Mouse (Mus musculus) gonadal fat pad, adult 2 months (tissue): ENCODE data around the gene 2410004B18Rik. TPM values are rescaled to one million over a fixed set of nuclear protein-coding genes. Genes with fewer than 3 reads are reported as not detected.

ENCODE experiments used
- DNase-seq: peaks from one replicate; pipeline ENCODE4 v3.0.0-alpha.2; 2012; ENCODE audit warnings: low read depth
- polyA plus RNA-seq: library from polyadenylated mRNA; depleted of rRNA; stranded (reverse); fragments of >200 nt; gene quantifications from 2 replicates; pipeline ENCODE4 v1.2.3, GENCODE M21; 2012

2410004B18Rik gene
- polyA plus RNA-seq, 1 experiment, result 6.7 TPM

DNA sequence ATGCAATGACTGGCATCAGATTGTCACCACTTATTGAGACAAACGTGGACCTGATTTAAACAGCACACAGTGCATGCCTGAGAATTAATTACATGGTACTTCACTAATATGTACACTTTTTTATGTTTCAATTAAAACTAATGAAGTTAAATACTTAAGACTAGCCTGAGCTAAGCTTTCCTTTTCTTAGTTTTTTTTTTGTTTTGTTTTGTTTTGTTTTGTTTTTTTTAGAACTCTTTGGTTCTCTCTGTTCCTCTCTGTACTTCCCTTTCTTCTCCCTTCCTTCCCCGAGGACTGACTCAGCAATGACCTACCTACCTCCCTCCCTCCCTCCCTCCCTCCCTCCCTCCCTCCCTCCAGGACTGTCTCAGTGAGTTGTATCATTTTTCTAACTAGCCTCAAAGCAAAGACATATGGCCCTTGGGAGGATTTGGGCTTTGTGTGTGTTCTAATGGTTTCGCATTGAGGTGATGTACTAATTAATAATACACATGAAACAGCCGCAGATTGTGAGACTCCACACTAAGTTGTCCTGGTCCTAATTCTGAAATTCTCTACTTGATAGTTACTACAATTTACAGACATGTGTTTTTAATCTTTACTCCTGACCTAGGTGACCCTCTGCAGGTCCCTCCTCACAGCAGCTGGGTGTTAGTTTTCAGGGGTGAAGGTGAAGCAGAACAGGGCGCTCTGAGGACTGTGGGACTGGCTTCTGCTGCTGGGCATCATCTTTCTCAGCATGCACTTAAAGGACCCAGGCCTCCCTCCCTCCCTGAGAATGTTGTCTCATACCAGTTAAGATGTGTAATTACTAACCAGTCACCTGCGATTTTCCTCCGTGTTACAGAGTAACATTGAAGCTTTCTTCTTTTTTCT, 8.1 kb upstream of the 2410004B18Rik start:
- DNase-seq, result no peak

DNA sequence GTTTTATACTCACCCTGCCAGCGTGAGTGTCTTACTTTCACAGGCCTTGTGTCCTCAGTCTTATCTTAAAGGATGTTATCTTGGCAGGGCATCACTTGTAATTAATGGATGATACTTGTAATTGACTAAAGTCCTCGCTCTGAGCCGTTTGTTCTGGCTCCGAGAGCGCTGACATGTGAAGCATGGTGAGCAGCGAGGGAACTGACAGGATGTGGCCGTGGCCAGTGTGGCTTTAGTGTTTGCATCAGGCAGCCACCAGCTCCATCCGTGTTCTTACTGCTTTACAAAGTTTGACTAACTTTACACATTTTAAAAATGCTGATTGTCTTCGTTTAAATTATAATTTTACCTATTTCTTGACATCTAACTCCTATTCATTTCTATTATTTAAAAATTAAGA, 4.0 kb upstream of the 2410004B18Rik start:
- no peak for DNase-seq

GRCm38 (mm10) chr3:145938405-145939349, 863 bp downstream of the 2410004B18Rik start:
- no peak for DNase-seq

DNA sequence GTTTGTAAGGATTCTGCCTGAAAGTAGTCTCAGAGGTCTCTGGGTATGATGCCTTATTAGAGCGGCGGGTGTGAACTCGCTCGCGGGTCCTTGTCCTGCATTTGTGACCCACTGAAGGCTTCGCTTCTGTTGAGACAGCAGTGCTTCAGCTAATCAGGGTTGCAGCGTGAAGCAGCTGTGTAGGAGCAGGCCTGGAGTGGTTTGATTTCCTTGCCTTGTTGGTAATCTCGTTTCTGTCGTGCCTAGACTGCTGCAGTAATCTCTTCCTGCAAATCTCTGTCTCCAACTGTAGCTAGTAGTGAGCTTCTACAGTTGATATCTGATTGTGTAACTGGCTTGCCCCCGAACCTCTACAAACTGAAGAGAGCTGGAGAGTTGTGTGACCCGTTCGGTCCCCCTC, 1.6 kb downstream of the 2410004B18Rik start:
- no peak for DNase-seq

DNA sequence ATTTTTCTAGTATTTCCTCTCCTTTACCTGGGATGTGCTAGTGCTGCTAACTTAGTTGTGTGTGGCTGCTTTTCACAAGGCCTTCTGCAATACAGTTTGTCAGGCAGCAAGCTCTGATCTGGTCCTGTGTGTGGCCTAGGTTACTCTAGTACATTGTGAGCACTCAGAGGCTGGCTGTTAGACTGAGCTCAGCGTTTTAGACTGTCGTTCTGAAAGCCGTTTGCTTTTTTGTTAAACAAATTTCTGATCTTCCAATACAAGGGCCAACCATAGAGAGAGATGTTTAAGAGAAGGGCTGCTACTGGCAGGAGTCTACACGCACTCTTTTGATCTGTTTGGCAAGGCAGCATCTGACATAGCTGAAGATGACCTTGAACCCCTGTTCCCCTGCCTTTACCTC, 2.2 kb downstream of the 2410004B18Rik start:
- no peak for DNase-seq

GRCm38 (mm10) chr3:145941971-145942370, 4.2 kb downstream of the 2410004B18Rik start:
- DNase-seq, result no peak

DNA sequence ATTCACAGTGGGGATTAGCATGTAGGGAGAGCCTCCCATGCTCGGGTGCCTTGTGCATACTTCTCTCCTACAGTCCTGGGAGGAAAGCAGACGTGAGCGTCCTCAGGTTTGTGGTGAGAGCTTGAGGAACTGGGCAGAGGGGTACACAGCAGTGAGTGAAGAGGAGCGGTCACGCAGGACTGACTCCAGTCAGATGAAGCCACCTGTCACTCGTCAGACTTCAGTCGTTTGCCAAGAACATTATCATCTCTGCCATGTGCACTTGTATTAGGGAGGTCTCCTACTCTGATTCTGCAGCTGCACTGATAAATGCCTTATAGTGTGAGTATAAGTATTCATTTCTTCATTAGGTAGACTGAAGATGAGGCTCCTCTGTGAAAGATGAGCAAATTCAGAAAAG, 6.5 kb downstream of the 2410004B18Rik start:
- no peak for DNase-seq

GRCm38 (mm10) chr3:145945904-145946303, 8.1 kb downstream of the 2410004B18Rik start:
- no peak for DNase-seq

DNA sequence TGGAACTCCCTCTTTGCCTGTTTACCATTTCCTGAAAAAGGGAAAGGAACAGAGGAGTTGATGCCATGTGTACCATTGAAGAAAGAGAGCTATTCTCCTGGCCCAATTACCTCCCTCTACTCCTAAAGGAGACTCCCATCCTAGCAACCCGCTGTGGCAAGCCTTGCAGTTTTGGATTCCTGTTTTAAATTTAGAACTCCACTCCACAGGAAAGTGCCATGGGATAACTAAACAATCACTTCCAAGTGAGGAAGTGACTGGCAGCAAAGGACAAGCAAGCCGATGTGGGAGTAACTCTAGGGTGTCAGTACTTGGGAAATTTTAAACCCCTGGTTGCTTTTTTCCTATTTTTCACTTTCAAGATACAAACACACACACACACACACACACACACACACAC, 8.8 kb downstream of the 2410004B18Rik start:
- DNase-seq, result no peak

DNA sequence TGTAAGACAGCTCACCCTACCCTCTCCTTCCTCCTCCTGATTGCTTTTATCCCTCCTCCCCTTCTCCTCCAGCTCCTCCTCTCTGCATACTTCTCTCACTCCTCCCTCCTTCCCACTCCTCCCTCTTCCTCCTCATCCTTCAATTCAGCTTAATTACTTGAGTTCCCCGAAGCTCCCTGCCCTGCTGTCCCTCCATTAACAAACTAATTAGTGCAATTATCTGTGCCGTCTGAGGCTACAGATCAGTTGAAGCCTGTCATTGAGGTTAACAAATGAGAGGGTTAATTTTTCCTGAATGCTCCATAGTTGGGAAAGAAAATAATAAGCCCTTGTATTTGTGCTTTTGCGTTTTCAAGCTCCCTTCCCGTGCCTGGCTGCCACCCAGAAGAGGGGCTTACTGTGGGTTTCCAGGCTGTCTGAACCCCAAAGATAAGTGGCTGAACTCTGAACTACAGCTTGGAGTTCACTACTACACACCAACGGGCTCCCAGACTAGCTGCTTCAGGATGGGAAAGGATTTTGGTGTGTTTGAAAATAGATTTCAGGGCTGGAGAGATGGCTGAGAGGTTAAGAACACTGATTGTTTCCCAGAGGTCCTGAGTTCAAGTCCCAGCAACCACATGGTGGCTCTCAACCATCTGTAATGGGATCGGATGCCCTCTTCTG, 9.9 kb downstream of the 2410004B18Rik start:
- no peak for DNase-seq

- DNase-seq, result no peak
Observed at GRCm38 (mm10) chr3:145950034-145950814, 12.4 kb downstream of the 2410004B18Rik start.

DNA sequence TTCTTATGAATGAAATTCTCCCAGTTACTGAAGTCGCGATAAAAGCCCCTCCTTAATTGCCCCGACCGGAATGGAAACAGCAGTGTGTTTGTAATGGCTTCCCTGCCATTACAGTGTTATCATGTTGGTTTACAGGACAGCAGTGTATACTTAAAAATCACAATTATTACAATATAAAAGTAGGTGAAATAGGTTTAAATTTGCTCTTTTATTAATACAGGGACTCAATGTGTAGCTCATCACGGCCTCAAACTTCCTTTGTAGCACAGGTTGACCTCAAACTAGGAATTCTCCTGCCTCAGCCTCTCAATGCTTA, 13.0 kb downstream of the 2410004B18Rik start:
- no peak for DNase-seq

DNA sequence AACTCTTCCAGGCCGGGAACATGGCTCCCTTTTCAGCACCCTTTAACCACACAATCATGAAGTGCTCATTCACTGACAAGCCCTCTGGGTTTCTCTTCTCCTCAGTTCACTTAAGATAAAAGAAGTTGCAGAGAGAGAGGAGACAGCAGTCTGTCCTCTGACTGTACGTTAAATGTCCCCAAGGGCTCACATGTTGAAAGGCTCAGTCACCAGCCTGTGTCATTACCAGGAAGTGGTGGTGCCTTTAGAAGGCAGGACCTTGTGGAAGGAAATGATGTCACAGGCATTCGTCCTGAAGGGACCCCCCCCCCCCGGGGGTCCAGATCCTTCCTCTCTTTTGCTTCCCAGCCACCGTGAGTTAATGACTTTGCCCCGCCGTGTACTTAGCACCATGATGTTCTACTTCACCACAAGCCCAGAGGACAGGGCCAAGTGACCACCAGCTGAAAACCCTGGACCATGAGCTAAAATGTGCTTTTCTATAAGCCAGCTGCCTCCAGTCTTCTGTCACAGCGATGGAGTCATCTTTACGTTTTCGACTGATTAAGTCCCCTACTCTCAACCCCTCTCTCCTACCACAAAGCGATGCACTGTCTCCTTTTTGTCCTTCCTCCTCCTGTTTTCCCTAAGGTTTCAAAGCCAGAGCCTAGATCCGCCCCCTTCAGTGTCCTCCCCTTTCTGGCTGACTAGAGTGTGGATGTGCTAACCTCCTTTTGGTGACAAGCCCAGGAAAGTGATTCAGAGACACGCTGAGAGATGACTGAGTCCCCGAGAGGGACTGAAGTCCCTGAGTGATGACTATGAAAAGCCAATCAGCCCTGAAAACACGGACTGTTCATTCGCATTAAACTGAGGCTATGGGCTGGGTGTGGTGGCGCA, 13.7 kb downstream of the 2410004B18Rik start:
- DNase-seq, result no peak

GRCm38 (mm10) chr3:145952945-145953344, 15.1 kb downstream of the 2410004B18Rik start:
- no peak for DNase-seq

DNA sequence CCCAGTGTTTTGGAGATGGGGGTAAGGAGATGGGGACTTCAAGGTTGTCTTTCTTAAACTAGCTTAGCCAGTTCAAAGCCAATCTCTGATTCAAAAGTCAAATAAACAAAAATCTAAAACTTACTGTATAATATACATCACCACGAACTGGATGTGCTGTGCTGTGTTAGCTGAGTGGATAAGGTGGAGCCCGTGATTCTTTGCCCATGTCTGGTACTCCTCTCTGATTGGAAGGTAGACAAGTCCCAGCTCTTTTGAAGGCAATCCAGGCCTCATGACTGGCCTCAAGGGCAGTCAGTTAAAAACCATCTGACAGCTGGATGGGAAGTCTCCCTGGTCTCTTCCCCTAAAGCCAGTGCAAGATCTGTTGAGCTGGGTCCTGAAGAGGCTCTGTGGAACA, 15.6 kb downstream of the 2410004B18Rik start:
- no peak for DNase-seq

DNA sequence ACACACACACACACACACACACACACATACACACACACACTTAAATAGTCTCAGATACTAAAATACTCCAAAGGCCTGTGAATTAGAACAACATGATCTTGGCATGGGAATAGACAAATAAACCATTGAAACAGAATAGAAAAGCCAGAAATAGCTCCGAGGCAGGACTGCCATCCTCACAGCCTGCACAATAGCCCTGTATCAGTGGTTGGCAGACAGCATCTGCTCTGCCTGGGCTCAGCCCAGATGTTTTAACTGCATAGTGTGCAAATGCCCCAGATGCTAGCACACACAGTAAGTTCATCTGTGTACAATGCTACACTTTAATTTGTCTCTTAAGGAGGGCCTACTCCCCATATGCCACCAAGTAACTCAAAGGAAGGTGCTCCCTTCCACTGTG, 22.0 kb downstream of the 2410004B18Rik start:
- no peak for DNase-seq

DNA sequence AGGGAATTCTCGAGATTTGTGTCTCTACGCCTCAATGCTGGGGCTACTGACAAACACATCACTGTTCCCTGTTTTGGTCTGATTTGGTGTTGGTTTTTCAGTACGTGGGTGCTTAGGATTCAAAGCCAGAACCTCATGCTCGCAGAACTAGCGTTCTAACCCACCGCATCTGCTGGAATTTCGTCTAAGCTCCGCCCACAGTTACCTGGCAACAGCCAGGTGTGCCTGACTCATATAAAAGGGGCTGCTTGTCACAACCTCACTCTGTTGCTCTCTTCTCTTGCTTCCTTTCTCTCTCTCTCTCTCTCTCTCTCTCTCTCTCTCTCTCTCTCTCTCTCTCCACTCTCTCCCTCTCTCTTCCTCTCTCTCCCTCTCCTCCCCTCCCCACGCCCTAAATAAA, 24.6 kb downstream of the 2410004B18Rik start:
- DNase-seq, result no peak

DNA sequence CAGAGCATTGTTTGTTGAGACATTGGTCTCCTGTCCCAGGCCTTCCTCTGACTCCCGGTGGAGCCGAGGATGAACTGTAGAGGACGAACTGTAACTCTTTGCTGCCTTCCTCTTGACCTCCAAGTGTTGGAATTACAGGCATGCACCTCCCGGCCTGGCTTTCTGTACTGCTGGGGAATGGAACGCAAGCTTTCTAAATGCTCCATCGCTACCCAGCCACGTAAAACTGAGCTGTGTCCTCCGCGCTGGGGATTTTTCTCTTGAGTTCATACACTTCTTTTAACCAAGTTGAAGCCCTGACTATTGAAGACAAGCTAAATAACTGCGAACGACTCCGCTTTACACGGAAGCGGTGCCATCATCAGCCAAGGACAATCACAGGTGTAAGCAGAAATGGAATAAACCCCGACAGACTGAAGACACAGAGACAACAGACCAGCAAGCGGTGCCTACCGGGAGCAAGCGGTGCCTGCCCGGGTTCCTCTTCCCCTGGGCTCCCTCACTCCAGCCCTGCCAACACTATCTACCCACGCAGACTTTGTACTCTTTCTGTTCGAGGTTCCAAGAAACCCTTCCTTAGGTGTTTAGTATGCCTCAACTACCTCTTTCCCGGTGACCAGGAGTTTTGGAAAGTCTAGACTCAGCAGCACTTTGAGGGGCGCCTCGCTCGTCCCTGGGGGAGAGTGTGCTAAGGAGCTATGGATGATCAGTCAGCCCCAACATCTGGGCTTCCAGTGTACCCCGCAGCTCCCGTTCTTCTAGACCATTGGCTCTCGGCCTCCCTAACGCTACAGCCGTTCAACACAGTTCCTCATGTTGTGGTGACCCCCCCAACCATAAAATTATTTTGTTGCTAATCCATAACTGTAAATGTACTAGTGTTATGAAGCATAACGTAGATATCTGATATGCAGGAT, 25.5 kb downstream of the 2410004B18Rik start:
- DNase-seq, result no peak

DNA sequence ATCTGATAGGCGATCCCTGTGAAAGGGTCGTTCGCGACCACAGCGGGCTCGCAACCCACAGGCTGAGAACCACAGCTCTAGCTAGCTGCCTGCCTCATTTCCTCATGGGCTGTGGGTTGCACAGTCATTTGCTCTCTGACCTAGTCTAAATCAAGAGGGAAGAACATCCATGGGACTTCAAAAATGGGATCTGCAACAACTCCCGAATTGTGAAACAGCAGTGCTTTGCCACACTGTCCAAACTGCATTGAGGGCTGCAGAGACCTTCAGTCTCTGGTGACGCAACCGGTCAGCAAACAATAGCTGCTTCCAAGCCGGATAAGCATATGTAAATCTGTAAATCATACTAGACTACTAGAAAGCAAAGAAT, 26.2 kb downstream of the 2410004B18Rik start:
- DNase-seq, result no peak
